Mouse (Mus musculus) left cerebral cortex, postnatal 36 days (tissue): ENCODE measurements around the gene Snai3. TPM values are rescaled to one million over a fixed set of nuclear protein-coding genes. Genes with fewer than 3 reads are reported as not detected.

Source experiments
- DNase-seq, 2 experiments: peaks; one replicate each; pipeline ENCODE4 v3.0.0; 2021 to 2022; ENCODE audit warnings: low spot score in 2 of 2, mixed read lengths in 1 of 2
- intact Hi-C: fragments of 180-260 bp; cut with DNase I; formaldehyde crosslinking; loops from one replicate; pipeline ENCODE4 v1.15.1; 2025
- total RNA-seq, 2 experiments: library from RNA; stranded (reverse); gene quantifications; 2 replicates each; pipeline ENCODE4 v1.2.3; 2021

Gene Snai3
- under 1 TPM; 0.57 to 0.84 TPM for total RNA-seq

- intact Hi-C loops: no loop called here
- DNase-seq: peak; percentile 39 to 40
Observed at GRCm38 (mm10) chr8:122460524-122461472, at the start of gene Snai3. Gene Snai3 (minus strand): TSS chr8:122460733.

- peak; percentile 60 to 64 for DNase-seq
Observed at GRCm38 (mm10) chr8:122500856-122501255, 40.3 kb upstream of the Snai3 start.

GRCm38 (mm10) chr8:122497912-122498311 lies 37.4 kb upstream of the Snai3 start:
- intact Hi-C loops: no loop called here
- no peak for DNase-seq

More at GRCm38 (mm10) chr8:122500856-122501255, 40.3 kb upstream of the Snai3 start:
- intact Hi-C loops: loop anchor here (1.0 to 5.0 kb wide), 3 partner anchors 50 to 329 kb away; partner anchors contain the start of gene Piezo1

GRCm38 (mm10) chr8:122497016-122497734 lies 36.6 kb upstream of the Snai3 start:
- intact Hi-C loops: no loop called here
- no peak for DNase-seq

- no peak for DNase-seq
- intact Hi-C loops: no loop called here
Observed at GRCm38 (mm10) chr8:122488387-122488786, 27.9 kb upstream of the Snai3 start.

GRCm38 (mm10) chr8:122484831-122485230 lies 24.3 kb upstream of the Snai3 start:
- intact Hi-C loops: no loop called here
- no peak for DNase-seq

- no peak for DNase-seq
- intact Hi-C loops: no loop called here
Observed at GRCm38 (mm10) chr8:122483877-122484276, 23.3 kb upstream of the Snai3 start.

GRCm38 (mm10) chr8:122482448-122482847 lies 21.9 kb upstream of the Snai3 start:
- DNase-seq: no peak

GRCm38 (mm10) chr8:122475580-122476320 lies 15.2 kb upstream of the Snai3 start, which contains the start of the genes Rnf166 and Ctu2:
Gene Rnf166 (minus strand): TSS chr8:122476064.
Gene Ctu2 (plus strand): TSS chr8:122476143.
- peak; percentile 91 to 96 for DNase-seq
- intact Hi-C loops: loop anchor here (2.0 kb wide), 1 partner anchor 99 kb away; the partner anchor contains the start of gene Zc3h18

More at GRCm38 (mm10) chr8:122482448-122482847, 21.9 kb upstream of the Snai3 start:
- intact Hi-C loops: no loop called here

- DNase-seq: peak; percentile 51 to 52
- intact Hi-C loops: loop anchor here (1.0 kb wide), 1 partner anchor 31 kb away; no protein-coding TSS in a partner anchor
Observed at GRCm38 (mm10) chr8:122474951-122475560, 14.5 kb upstream of the Snai3 start.

- intact Hi-C loops: loop anchor here (1.0 kb wide), 1 partner anchor 30 kb away; no protein-coding TSS in a partner anchor
- DNase-seq: no peak
Observed at GRCm38 (mm10) chr8:122473911-122474421, 13.4 kb upstream of the Snai3 start.

GRCm38 (mm10) chr8:122470691-122471090 lies 10.2 kb upstream of the Snai3 start:
- intact Hi-C loops: no loop called here
- DNase-seq: no peak

GRCm38 (mm10) chr8:122469965-122470364 lies 9.4 kb upstream of the Snai3 start:
- DNase-seq: no peak
- intact Hi-C loops: no loop called here

- intact Hi-C loops: no loop called here
- DNase-seq: no peak
Observed at GRCm38 (mm10) chr8:122469407-122469806, 8.9 kb upstream of the Snai3 start.

GRCm38 (mm10) chr8:122467816-122468215 lies 7.3 kb upstream of the Snai3 start:
- intact Hi-C loops: no loop called here
- no peak for DNase-seq

- no peak for DNase-seq
- intact Hi-C loops: no loop called here
Observed at GRCm38 (mm10) chr8:122464985-122465384, 4.5 kb upstream of the Snai3 start.

GRCm38 (mm10) chr8:122463651-122464640 lies 3.4 kb upstream of the Snai3 start:
- intact Hi-C loops: no loop called here
- DNase-seq: no peak

- intact Hi-C loops: no loop called here
- DNase-seq: no peak
Observed at GRCm38 (mm10) chr8:122462510-122462909, 2.0 kb upstream of the Snai3 start.
